Mouse (Mus musculus): ENCODE results near the gene Ncdn. TPM values are rescaled to one million over a fixed set of nuclear protein-coding genes. Genes with fewer than 3 reads are reported as not detected.

Ncdn gene
- polyA plus RNA-seq, 1 experiment = 13.1 TPM

- Histone ChIP-seq H3K4me1 (ENCODE audit: control insufficient read depth, insufficient read depth, low read length) (no peaks in the 10 kb centered on the region), H3K27ac (ENCODE audit: insufficient read depth, low read depth, low read length) (no peak overlapping the region), H3K4me3 (ENCODE audit: insufficient read depth, low read length) (peak overlapping the region; percentile 94)
- no peak for TF ChIP-seq CTCF (IDR thresholded peaks at IDR 0.05; ENCODE audit: low read depth, low read length)
- no peak for TF ChIP-seq POLR2A (IDR thresholded peaks at IDR 0.05; ENCODE audit: borderline replicate concordance, low read depth, low read length)
Observed at GRCm38 (mm10) chr4:126752608-126753141, 563 bp downstream of the Ncdn start.

- Histone ChIP-seq H3K4me3 (ENCODE audit: insufficient read depth, low read length) (peak overlapping the region; percentile 94), H3K27ac (ENCODE audit: insufficient read depth, low read depth, low read length) (no peak overlapping the region), H3K4me1 (ENCODE audit: control insufficient read depth, insufficient read depth, low read length) (no peaks in the 10 kb centered on the region)
- no peak for TF ChIP-seq CTCF (IDR thresholded peaks at IDR 0.05; ENCODE audit: low read depth, low read length)
Observed at GRCm38 (mm10) chr4:126752024-126752607, 1.1 kb downstream of the Ncdn start.

- H3K4me1 ChIP-seq (ENCODE audit: control insufficient read depth, insufficient read depth, low read length) = no peaks in the 10 kb centered on the region
- TF ChIP-seq POLR2A (IDR thresholded peaks at IDR 0.05; ENCODE audit: borderline replicate concordance, low read depth, low read length) (no peak), CTCF (IDR thresholded peaks at IDR 0.05; ENCODE audit: low read depth, low read length) (no peak)
- no peak overlapping the region for H3K27ac ChIP-seq (ENCODE audit: insufficient read depth, low read depth, low read length)
- no peak overlapping the region for H3K4me3 ChIP-seq (ENCODE audit: insufficient read depth, low read length)
Observed at GRCm38 (mm10) chr4:126751556-126752023, 1.6 kb downstream of the Ncdn start.

- Histone ChIP-seq H3K27ac (ENCODE audit: insufficient read depth, low read depth, low read length) (no peak overlapping the region), H3K4me1 (ENCODE audit: control insufficient read depth, insufficient read depth, low read length) (no peaks in the 10 kb centered on the region), H3K4me3 (ENCODE audit: insufficient read depth, low read length) (no peak overlapping the region)
- no peak for TF ChIP-seq POLR2A (IDR thresholded peaks at IDR 0.05; ENCODE audit: borderline replicate concordance, low read depth, low read length)
- no peak for TF ChIP-seq CTCF (IDR thresholded peaks at IDR 0.05; ENCODE audit: low read depth, low read length)
Observed at GRCm38 (mm10) chr4:126750863-126751555, 2.2 kb downstream of the Ncdn start.

GRCm38 (mm10) chr4:126750046-126750683 lies 3.1 kb downstream of the Ncdn start:
- Histone ChIP-seq H3K27ac (ENCODE audit: insufficient read depth, low read depth, low read length) (no peak overlapping the region), H3K4me3 (ENCODE audit: insufficient read depth, low read length) (no peak overlapping the region), H3K4me1 (ENCODE audit: control insufficient read depth, insufficient read depth, low read length) (no peaks in the 10 kb centered on the region)
- TF ChIP-seq POLR2A (IDR thresholded peaks at IDR 0.05; ENCODE audit: borderline replicate concordance, low read depth, low read length) (no peak), CTCF (IDR thresholded peaks at IDR 0.05; ENCODE audit: low read depth, low read length) (no peak)

- Histone ChIP-seq H3K27ac (ENCODE audit: insufficient read depth, low read depth, low read length) (no peak overlapping the region), H3K4me3 (ENCODE audit: insufficient read depth, low read length) (no peak overlapping the region), H3K4me1 (ENCODE audit: control insufficient read depth, insufficient read depth, low read length) (no peaks in the 10 kb centered on the region)
- no peak for TF ChIP-seq CTCF (IDR thresholded peaks at IDR 0.05; ENCODE audit: low read depth, low read length)
- TF ChIP-seq POLR2A (IDR thresholded peaks at IDR 0.05; ENCODE audit: borderline replicate concordance, low read depth, low read length) = no peak
Observed at GRCm38 (mm10) chr4:126749553-126749952, 3.7 kb downstream of the Ncdn start.

GRCm38 (mm10) chr4:126748381-126748780 lies 4.9 kb downstream of the Ncdn start:
- H3K4me3 ChIP-seq (ENCODE audit: insufficient read depth, low read length) = no peak overlapping the region
- H3K27ac ChIP-seq (ENCODE audit: insufficient read depth, low read depth, low read length) = no peak overlapping the region
- no peaks in the 10 kb centered on the region for H3K4me1 ChIP-seq (ENCODE audit: control insufficient read depth, insufficient read depth, low read length)
- TF ChIP-seq POLR2A (IDR thresholded peaks at IDR 0.05; ENCODE audit: borderline replicate concordance, low read depth, low read length) (no peak), CTCF (IDR thresholded peaks at IDR 0.05; ENCODE audit: low read depth, low read length) (no peak)

GRCm38 (mm10) chr4:126746194-126746840 lies 6.9 kb downstream of the Ncdn start:
- Histone ChIP-seq H3K4me3 (ENCODE audit: insufficient read depth, low read length) (no peak overlapping the region), H3K4me1 (ENCODE audit: control insufficient read depth, insufficient read depth, low read length) (no peaks in the 10 kb centered on the region), H3K27ac (ENCODE audit: insufficient read depth, low read depth, low read length) (no peak overlapping the region)
- TF ChIP-seq POLR2A (IDR thresholded peaks at IDR 0.05; ENCODE audit: borderline replicate concordance, low read depth, low read length) (no peak), CTCF (IDR thresholded peaks at IDR 0.05; ENCODE audit: low read depth, low read length) (no peak)

GRCm38 (mm10) chr4:126745506-126746193 lies 7.6 kb downstream of the Ncdn start:
- Histone ChIP-seq H3K4me1 (ENCODE audit: control insufficient read depth, insufficient read depth, low read length) (no peaks in the 10 kb centered on the region), H3K27ac (ENCODE audit: insufficient read depth, low read depth, low read length) (no peak overlapping the region), H3K4me3 (ENCODE audit: insufficient read depth, low read length) (no peak overlapping the region)
- TF ChIP-seq POLR2A (IDR thresholded peaks at IDR 0.05; ENCODE audit: borderline replicate concordance, low read depth, low read length) (no peak), CTCF (IDR thresholded peaks at IDR 0.05; ENCODE audit: low read depth, low read length) (peak; percentile 78; the same call in 1 of the 2 replicates)
